Mouse (Mus musculus): Measurements from ENCODE around the gene Pdcd6.

Pdcd6 gene

GRCm38 (mm10) chr13:74275726-74276125, 41.7 kb downstream of the Pdcd6 start:
- no peak for DNase-seq

GRCm38 (mm10) chr13:74260231-74260992, 57.0 kb downstream of the Pdcd6 start:
- peak in 1 of 2 experiments; percentile 3 for DNase-seq

- peak; percentile 14 to 23 for DNase-seq
Observed at GRCm38 (mm10) chr13:74259460-74260230, 57.7 kb downstream of the Pdcd6 start.
